Mouse (Mus musculus): ENCODE results near the gene Krtap3-3. TPM values are rescaled to one million over a fixed set of nuclear protein-coding genes. Genes with fewer than 3 reads are reported as not detected.

The Krtap3-3 gene
- polyA plus RNA-seq, 1 experiment from 2014 or later = not detected

GRCm38 (mm10) chr11:99559366-99559765 is 8.7 kb upstream of the Krtap3-3 start, which contains the start of gene Gm11939:
Gene Gm11939, minus strand, starts transcription at chr11:99559466.
- no peak within 1 kb of the TSS for H3K27ac ChIP-seq (replicated peaks)
- no peaks in the 10 kb centered on the region for H3K4me1 ChIP-seq (replicated peaks; ENCODE audit: control insufficient read depth, insufficient read depth)
- H3K4me3 ChIP-seq (ENCODE audit: low read depth, low read length) = no peak within 1 kb of the TSS
- no peak for ATAC-seq (ENCODE audit: low FRiP score, low TSS enrichment)
- H3K4me2 ChIP-seq (replicated peaks; ENCODE audit: low read depth) = no peak within 1 kb of the TSS
- no peaks in the 10 kb centered on the region for H3K9me3 ChIP-seq (ENCODE audit: control insufficient read depth, low read length)
- H3K9ac ChIP-seq (ENCODE audit: low read length) = no peak within 1 kb of the TSS
- TF ChIP-seq EP300 (optimal IDR thresholded peaks at IDR 0.05) = no peak
- TF ChIP-seq CTCF (IDR thresholded peaks at IDR 0.05; ENCODE audit: low read depth) = no peak
- no peaks in the 10 kb centered on the region for H3K27me3 ChIP-seq (ENCODE audit: control insufficient read depth, insufficient read depth, low read length)
- H3K36me3 ChIP-seq (ENCODE audit: control insufficient read depth, insufficient read depth, low read length) = no peaks in the 10 kb centered on the region
- 82% methylated on average over 9 of the region's 9 CpGs for WGBS
- no peak for DNase-seq (ENCODE audit: low spot score)

- TF ChIP-seq EP300 (optimal IDR thresholded peaks at IDR 0.05) (no peak), CTCF (IDR thresholded peaks at IDR 0.05; ENCODE audit: low read depth) (no peak)
- H3K4me2 ChIP-seq (replicated peaks; ENCODE audit: low read depth) = no peak overlapping the region
- no peak overlapping the region for H3K9ac ChIP-seq (ENCODE audit: low read length)
- H3K4me1 ChIP-seq (replicated peaks; ENCODE audit: control insufficient read depth, insufficient read depth) = no peaks in the 10 kb centered on the region
- WGBS = 59% methylated on average over 3 of the region's 3 CpGs
- H3K36me3 ChIP-seq (ENCODE audit: control insufficient read depth, insufficient read depth, low read length) = no peaks in the 10 kb centered on the region
- no peak overlapping the region for H3K4me3 ChIP-seq (ENCODE audit: low read depth, low read length)
- no peak overlapping the region for H3K27ac ChIP-seq (replicated peaks)
- DNase-seq (ENCODE audit: low spot score) (no peak), ATAC-seq (ENCODE audit: low FRiP score, low TSS enrichment) (no peak)
- no peaks in the 10 kb centered on the region for H3K27me3 ChIP-seq (ENCODE audit: control insufficient read depth, insufficient read depth, low read length)
- H3K9me3 ChIP-seq (ENCODE audit: control insufficient read depth, low read length) = no peaks in the 10 kb centered on the region
Observed at GRCm38 (mm10) chr11:99557976-99558745, 7.5 kb upstream of the Krtap3-3 start.

- no peaks in the 10 kb centered on the region for H3K9me3 ChIP-seq (ENCODE audit: control insufficient read depth, low read length)
- no peak within 1 kb of the TSS for H3K9ac ChIP-seq (ENCODE audit: low read length)
- no peaks in the 10 kb centered on the region for H3K4me1 ChIP-seq (replicated peaks; ENCODE audit: control insufficient read depth, insufficient read depth)
- no peaks in the 10 kb centered on the region for H3K36me3 ChIP-seq (ENCODE audit: control insufficient read depth, insufficient read depth, low read length)
- no peak for ATAC-seq (ENCODE audit: low FRiP score, low TSS enrichment)
- H3K4me3 ChIP-seq (ENCODE audit: low read depth, low read length) = no peak within 1 kb of the TSS
- H3K27me3 ChIP-seq (ENCODE audit: control insufficient read depth, insufficient read depth, low read length) = no peaks in the 10 kb centered on the region
- WGBS = 79% methylated on average over 2 of the region's 2 CpGs
- TF ChIP-seq CTCF (IDR thresholded peaks at IDR 0.05; ENCODE audit: low read depth) (no peak), EP300 (optimal IDR thresholded peaks at IDR 0.05) (no peak)
- no peak within 1 kb of the TSS for H3K4me2 ChIP-seq (replicated peaks; ENCODE audit: low read depth)
- no peak within 1 kb of the TSS for H3K27ac ChIP-seq (replicated peaks)
- no peak for DNase-seq (ENCODE audit: low spot score)
Observed at GRCm38 (mm10) chr11:99556753-99557152, 6.1 kb upstream of the Krtap3-3 start, which contains the start of gene Krtap3-2. Gene Krtap3-2, minus strand, starts transcription at chr11:99556853.

- Histone ChIP-seq H3K4me3 (ENCODE audit: low read depth, low read length) (no peak overlapping the region), H3K27me3 (ENCODE audit: control insufficient read depth, insufficient read depth, low read length) (no peaks in the 10 kb centered on the region), H3K4me1 (replicated peaks; ENCODE audit: control insufficient read depth, insufficient read depth) (no peaks in the 10 kb centered on the region), H3K4me2 (replicated peaks; ENCODE audit: low read depth) (no peak overlapping the region), H3K9ac (ENCODE audit: low read length) (no peak overlapping the region), H3K36me3 (ENCODE audit: control insufficient read depth, insufficient read depth, low read length) (no peaks in the 10 kb centered on the region), H3K27ac (replicated peaks) (no peak overlapping the region), H3K9me3 (ENCODE audit: control insufficient read depth, low read length) (no peaks in the 10 kb centered on the region)
- DNase-seq (ENCODE audit: low spot score) = no peak
- no peak for ATAC-seq (ENCODE audit: low FRiP score, low TSS enrichment)
- TF ChIP-seq EP300 (optimal IDR thresholded peaks at IDR 0.05) (no peak), CTCF (IDR thresholded peaks at IDR 0.05; ENCODE audit: low read depth) (no peak)
- WGBS = 90% methylated on average over 2 of the region's 2 CpGs
Observed at GRCm38 (mm10) chr11:99556195-99556594, 5.5 kb upstream of the Krtap3-3 start.

GRCm38 (mm10) chr11:99547892-99548291 is 2.8 kb downstream of the Krtap3-3 start:
- Histone ChIP-seq H3K27ac (replicated peaks) (no peak overlapping the region), H3K4me3 (ENCODE audit: low read depth, low read length) (no peak overlapping the region), H3K4me1 (replicated peaks; ENCODE audit: control insufficient read depth, insufficient read depth) (no peaks in the 10 kb centered on the region), H3K36me3 (ENCODE audit: control insufficient read depth, insufficient read depth, low read length) (no peaks in the 10 kb centered on the region), H3K9me3 (ENCODE audit: control insufficient read depth, low read length) (no peaks in the 10 kb centered on the region), H3K27me3 (ENCODE audit: control insufficient read depth, insufficient read depth, low read length) (no peaks in the 10 kb centered on the region), H3K4me2 (replicated peaks; ENCODE audit: low read depth) (no peak overlapping the region), H3K9ac (ENCODE audit: low read length) (no peak overlapping the region)
- ATAC-seq (ENCODE audit: low FRiP score, low TSS enrichment) = no peak
- TF ChIP-seq CTCF (IDR thresholded peaks at IDR 0.05; ENCODE audit: low read depth) = peak; percentile 31; the same call in 1 of the 2 replicates
- no peak for TF ChIP-seq EP300 (optimal IDR thresholded peaks at IDR 0.05)
- no peak for DNase-seq (ENCODE audit: low spot score)

GRCm38 (mm10) chr11:99539721-99540120 is 10.9 kb downstream of the Krtap3-3 start:
- 55% methylated on average over 9 of the region's 9 CpGs for WGBS
- Histone ChIP-seq H3K36me3 (ENCODE audit: control insufficient read depth, insufficient read depth, low read length) (no peaks in the 10 kb centered on the region), H3K4me3 (ENCODE audit: low read depth, low read length) (no peak overlapping the region), H3K9me3 (ENCODE audit: control insufficient read depth, low read length) (no peaks in the 10 kb centered on the region), H3K9ac (ENCODE audit: low read length) (no peak overlapping the region), H3K4me1 (replicated peaks; ENCODE audit: control insufficient read depth, insufficient read depth) (no peaks in the 10 kb centered on the region), H3K27ac (replicated peaks) (no peak overlapping the region), H3K4me2 (replicated peaks; ENCODE audit: low read depth) (no peak overlapping the region), H3K27me3 (ENCODE audit: control insufficient read depth, insufficient read depth, low read length) (no peaks in the 10 kb centered on the region)
- DNase-seq (ENCODE audit: low spot score) (peak; percentile 29), ATAC-seq (ENCODE audit: low FRiP score, low TSS enrichment) (no peak)
- TF ChIP-seq CTCF (IDR thresholded peaks at IDR 0.05; ENCODE audit: low read depth) = no peak

All from stomach, postnatal 0 days (tissue).